Mouse (Mus musculus): ENCODE data around the gene Pde6d. TPM values are rescaled to one million over a fixed set of nuclear protein-coding genes. Genes with fewer than 3 reads are reported as not detected.
A peak's percentile ranks its signal among the peaks of the same experiment; 100 is the strongest.

The Pde6d gene
- total RNA-seq, 1 experiment from 2014 or later: 36.9 TPM

- no peak for DNase-seq
These were observed 79.2 kb downstream of the Pde6d start for GRCm38 (mm10) chr1:86503165-86503747.

- no peak for DNase-seq
These were observed 80.0 kb downstream of the Pde6d start for GRCm38 (mm10) chr1:86502221-86503048.

DNA sequence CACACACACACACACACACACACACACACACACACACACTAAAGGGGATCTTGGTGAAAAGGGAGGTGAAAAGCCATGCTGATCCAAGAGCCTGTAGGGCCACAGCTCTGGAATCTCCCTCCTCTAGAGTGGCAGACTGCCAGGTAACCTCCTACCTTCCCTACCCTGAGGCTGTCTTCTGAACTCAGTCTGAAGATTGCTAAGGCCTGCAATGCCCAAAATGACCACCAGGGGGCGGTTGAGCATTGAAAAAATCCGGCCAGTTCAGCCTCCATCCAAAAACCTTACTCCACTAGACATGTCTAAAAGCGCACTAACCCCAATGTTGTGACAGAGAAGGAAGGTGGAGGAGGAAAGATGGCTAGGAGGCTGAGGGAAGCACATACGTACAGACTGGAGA is 80.9 kb downstream of the Pde6d start:
- DNase-seq: peak; percentile 91

DNA sequence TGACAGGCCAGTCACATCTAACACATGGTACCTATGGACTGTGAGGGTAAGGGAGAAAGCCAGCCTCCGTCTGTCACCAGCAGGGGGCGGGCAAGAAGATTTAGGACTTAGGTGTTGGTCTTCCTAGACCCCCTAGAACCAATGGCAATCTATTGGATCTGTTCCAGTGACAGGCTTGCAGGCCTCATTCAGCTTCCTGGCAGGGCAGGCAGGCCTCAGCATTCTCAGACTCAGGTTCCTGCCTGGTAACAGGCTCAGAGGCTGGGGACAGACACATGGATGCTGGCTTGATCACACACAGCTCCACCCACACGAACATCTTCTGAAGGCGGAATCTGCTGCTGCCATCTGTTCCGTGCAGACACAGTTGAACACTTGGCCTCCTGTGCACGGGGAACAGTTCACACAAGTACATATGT is 81.3 kb downstream of the Pde6d start:
- peak; percentile 58 for DNase-seq

DNA sequence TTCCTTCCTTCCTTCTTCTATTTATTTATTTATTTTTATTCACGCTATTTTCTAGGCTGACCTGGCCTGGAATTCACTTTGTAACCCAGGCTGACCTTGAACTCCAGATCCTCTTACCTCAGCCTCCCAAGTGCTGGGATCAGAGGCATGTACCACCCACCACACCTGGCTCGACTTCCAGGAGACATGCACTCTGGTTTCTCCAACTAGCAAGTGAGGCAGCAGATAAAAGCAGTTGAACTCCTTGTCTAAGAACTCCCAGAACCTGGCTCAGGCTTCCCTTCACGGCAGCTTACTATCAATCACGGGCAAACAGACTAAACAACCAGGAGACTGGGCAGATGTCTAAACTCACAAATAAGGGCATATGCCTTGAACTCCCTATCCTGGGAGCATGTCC is 81.7 kb downstream of the Pde6d start:
- no peak for DNase-seq

DNA sequence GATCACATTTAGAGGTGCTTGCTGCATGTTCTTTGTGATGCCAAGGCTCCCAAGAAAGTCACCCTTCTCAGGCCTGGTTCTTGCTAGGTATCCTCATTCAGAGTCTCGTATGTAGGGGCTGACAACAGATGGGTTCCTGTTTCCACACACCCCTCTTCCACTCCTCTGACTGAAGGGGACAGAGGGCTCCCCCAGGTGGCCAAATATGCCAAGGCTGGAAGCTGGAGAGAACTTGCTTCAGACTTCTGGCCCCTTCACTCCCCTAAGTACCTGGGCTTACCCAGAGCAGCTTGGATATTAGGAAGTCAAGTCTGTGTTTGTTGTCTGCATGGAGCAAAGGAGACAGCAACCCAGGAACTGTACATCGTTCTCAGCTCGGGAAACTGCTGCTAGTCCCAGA is 82.5 kb downstream of the Pde6d start:
- DNase-seq: peak; percentile 63

DNA sequence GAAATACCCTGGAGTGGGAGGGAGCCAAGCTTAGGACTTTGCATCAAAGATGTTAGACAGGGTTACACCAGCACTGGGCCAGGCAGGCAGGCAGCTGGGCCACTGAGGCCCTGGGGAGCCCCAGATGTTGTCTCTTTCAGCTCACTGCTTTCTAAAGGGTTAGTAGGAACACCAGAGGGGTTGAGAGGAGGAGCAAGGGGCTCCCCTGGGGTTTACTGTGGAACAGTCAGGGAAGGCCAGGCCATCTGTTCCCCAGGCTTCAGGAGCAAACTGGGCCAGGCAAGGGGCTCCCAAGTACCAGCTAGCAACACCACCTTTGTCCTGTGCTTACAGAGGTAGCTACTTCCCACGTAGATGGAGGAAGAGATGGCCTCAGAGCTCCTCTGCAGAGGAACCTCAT is 83.8 kb downstream of the Pde6d start:
- no peak for DNase-seq

DNA sequence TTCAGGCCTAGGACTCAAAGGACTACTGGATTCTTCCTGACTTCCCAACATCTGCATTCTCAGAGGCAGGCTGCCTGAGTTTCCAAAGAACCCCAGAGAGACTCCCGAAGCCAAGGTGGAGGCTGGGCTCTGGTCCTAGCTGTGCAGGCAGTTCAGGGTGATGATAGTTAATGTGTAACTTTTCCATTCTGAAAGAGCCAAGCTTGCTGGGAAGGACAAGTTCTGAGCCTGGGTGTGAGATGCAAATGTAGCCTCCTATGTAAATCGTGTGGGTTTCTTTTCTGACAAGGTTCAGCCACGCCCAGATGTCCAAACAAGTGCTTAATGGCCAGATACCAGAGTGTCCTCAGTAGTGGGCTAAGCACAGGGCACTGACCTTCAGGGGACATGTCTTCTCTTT is 84.4 kb downstream of the Pde6d start:
- no peak for DNase-seq

- no peak for DNase-seq
These were observed 85.1 kb downstream of the Pde6d start for GRCm38 (mm10) chr1:86497361-86497760.

DNA sequence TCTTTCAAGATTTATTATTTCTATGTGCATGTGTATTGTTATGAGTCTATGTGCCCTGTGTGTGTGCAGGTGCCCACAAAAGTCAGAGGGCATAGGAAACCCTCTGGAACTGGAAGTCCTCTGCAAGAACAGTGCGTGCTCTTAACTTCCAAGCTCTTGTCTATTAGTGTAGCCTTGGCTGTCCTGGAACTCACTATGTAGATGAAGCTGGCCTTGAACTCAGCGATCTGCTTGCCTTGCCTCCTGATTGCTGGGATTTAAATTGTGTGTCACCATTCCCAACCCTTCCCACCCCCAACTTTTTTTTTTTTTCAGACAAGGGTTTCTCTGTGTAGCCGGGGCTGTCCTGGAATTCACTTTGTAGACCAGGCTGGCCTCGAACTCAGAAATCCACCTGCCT is 86.1 kb downstream of the Pde6d start:
- DNase-seq: no peak

GRCm38 (mm10) chr1:86493783-86494182 is 88.6 kb downstream of the Pde6d start:
- no peak for DNase-seq

Other genes with a start within 250 kb of the Pde6d start
- 238 and 311 TPM in 2 replicates for gene Ncl, start 223.2 kb downstream of the Pde6d start, total RNA-seq (2021)
- not detected in 2 replicates for gene Nmur1, start 156.4 kb downstream of the Pde6d start, total RNA-seq (2021)
- not detected in 2 replicates for gene Tex44, start 156.3 kb downstream of the Pde6d start, total RNA-seq (2021)
- gene Ptma, start 55.9 kb downstream of the Pde6d start, total RNA-seq (2021): 556 and 574 TPM in 2 replicates
- 16.8 and 18.0 TPM in 2 replicates for gene Cops7b, start 275 bp upstream of the Pde6d start, total RNA-seq (2021)
- gene Nppc, start 87.9 kb upstream of the Pde6d start, total RNA-seq (2021): not detected in 2 replicates
- gene Dis3l2, start 121.2 kb upstream of the Pde6d start, total RNA-seq (2021): 14.2 and 18.9 TPM in 2 replicates